ENCODE assay signal across 9 mouse cellular contexts in genomic region chr11:116807938-116808606, GRCm38 (mm10). TPM values are rescaled to one million over a fixed set of nuclear protein-coding genes. Genes with fewer than 3 reads are reported as not detected.
A peak's percentile ranks its signal among the peaks of the same experiment; 100 is the strongest.
DNase-seq lines count a peak whose midpoint lies in the region; ATAC-seq and TF ChIP-seq lines count a peak whose summit lies in the region.
"Had no signal": no experiment of that assay in that cellular context is flagged by ENCODE, and none has a peak within 500 bp of the region (broad histone marks: within the 10 kb centered on the region; RNA-seq: fewer than 3 reads in every experiment).

No protein-coding gene starts in this region.

- peaks cover 12% of the 10 kb centered on the region for H3K27me3 ChIP-seq in E14TG2a.4 (ENCODE audit: insufficient read depth, low read length)
- peaks cover 6% of the 10 kb centered on the region; the same call in 1 of the 2 replicates for H3K27me3 ChIP-seq in heart, embryonic 13.5 days (replicated peaks)

- TF ChIP-seq POLR2A in olfactory bulb, adult 2 months (IDR thresholded peaks at IDR 0.05; ENCODE audit: insufficient read depth, low read depth, low read length): no peak

- H3K4me3 ChIP-seq in E14TG2a.4 (replicated peaks; ENCODE audit: low read length): peak overlapping the region; percentile 23; the same call in 1 of the 2 replicates
- no peak overlapping the region for H3K4me3 ChIP-seq in heart, embryonic 13.5 days
- H3K4me3 ChIP-seq in olfactory bulb, adult 2 months (ENCODE audit: insufficient read depth, low read depth, low read length): no peak overlapping the region
- H3K4me3 ChIP-seq: liver, embryonic 15.5 days had no signal

- H3K9me3 ChIP-seq in E14TG2a.4 (ENCODE audit: low read length): no peaks in the 10 kb centered on the region
- H3K9me3 ChIP-seq in heart, embryonic 13.5 days: no peaks in the 10 kb centered on the region
- H3K9me3 ChIP-seq: liver, embryonic 15.5 days had no signal

- DNase-seq in brain, adult 2 months (ENCODE audit: low read depth, low spot score): peak; percentile 93
- peak; percentile 88 to 92 for DNase-seq in kidney, postnatal 36 days
- DNase-seq in lung, adult 18-20 months: peak; percentile 83 to 88
- DNase-seq in thymus, postnatal 10 days (ENCODE audit: low spot score in 2 of 2): peak; percentile 64 to 83

- H3K36me3 ChIP-seq in E14TG2a.4 (ENCODE audit: insufficient read depth, low read length): no peaks in the 10 kb centered on the region
- peaks cover 3% of the 10 kb centered on the region; the same call in 1 of the 2 replicates for H3K36me3 ChIP-seq in heart, embryonic 13.5 days
- H3K36me3 ChIP-seq: liver, embryonic 15.5 days had no signal

- 0 out of 2 replicates have a peak, but pooled peaks have one; percentile 53 for ATAC-seq in erythroid progenitor cell, adult 5-6 weeks (replicated peaks; ENCODE audit: low FRiP score, poor library complexity, severe bottlenecking)
- ATAC-seq in heart, embryonic 13.5 days (ENCODE audit: extremely low read depth, insufficient number of reproducible peaks, low FRiP score, low TSS enrichment): no peak

- H3K27ac ChIP-seq in heart, embryonic 13.5 days (replicated peaks): peak overlapping the region; percentile 77
- no peak overlapping the region for H3K27ac ChIP-seq in olfactory bulb, adult 2 months (ENCODE audit: insufficient read depth, low read depth, low read length)
- H3K27ac ChIP-seq: liver, embryonic 15.5 days had no signal

- no peak overlapping the region for H3K4me2 ChIP-seq in heart, embryonic 13.5 days
- H3K4me2 ChIP-seq: liver, embryonic 15.5 days had no signal

- peaks cover 56% of the 10 kb centered on the region for H3K4me1 ChIP-seq in E14TG2a.4 (replicated peaks; ENCODE audit: low read depth, low read length)
- peaks cover 43% of the 10 kb centered on the region for H3K4me1 ChIP-seq in heart, embryonic 13.5 days
- peaks cover 33% of the 10 kb centered on the region for H3K4me1 ChIP-seq in olfactory bulb, adult 2 months (ENCODE audit: control insufficient read depth, insufficient read depth, low read length)

- 21% methylated on average over 7 of the region's 7 CpGs for WGBS in heart, embryonic 13.5 days
- WGBS in olfactory bulb, adult 2 months: 24% methylated on average over 7 of the region's 7 CpGs

- TF ChIP-seq CTCF in E14TG2a.4 (conservative IDR thresholded peaks at IDR 0.05; ENCODE audit: low read length): peak; percentile 81
- TF ChIP-seq CTCF in olfactory bulb, adult 2 months (IDR thresholded peaks at IDR 0.05; ENCODE audit: insufficient read depth, low read depth, low read length): peak; percentile 79

- H3K9ac ChIP-seq in heart, embryonic 13.5 days: peak overlapping the region; percentile 48; the same call in 1 of the 2 replicates
- H3K9ac ChIP-seq: liver, embryonic 15.5 days had no signal

RNA-seq across cellular contexts. Expression of gene Mxra7, which starts 19.8 kb away (rescaled TPM):
- not detected in 2 replicates for total RNA-seq in erythroid progenitor cell, adult 5-6 weeks (2015; ENCODE audit: low replicate concordance)
- 0.13 TPM in 1 of 2 replicates, not detected in the other for total RNA-seq in erythroid progenitor cell, adult 5-6 weeks (2017; ENCODE audit: low replicate concordance)
- polyA plus RNA-seq in heart, embryonic 13.5 days (2015; fragmentation: Nextera tagmentation; extraction: Ambion mirVana): 18.4 and 19.3 TPM in 2 replicates
- polyA plus RNA-seq in olfactory bulb, adult 2 months (2012; ENCODE audit: insufficient read depth, insufficient read length, low replicate concordance, missing spikeins): not detected in 2 replicates

RNA-seq across cellular contexts. Expression of gene St6galnac1, which starts 32.8 kb away (rescaled TPM):
- total RNA-seq in erythroid progenitor cell, adult 5-6 weeks (2015; ENCODE audit: low replicate concordance): not detected in 2 replicates
- total RNA-seq in erythroid progenitor cell, adult 5-6 weeks (2017; ENCODE audit: low replicate concordance): not detected in 2 replicates
- polyA plus RNA-seq in heart, embryonic 13.5 days (2015; fragmentation: Nextera tagmentation; extraction: Ambion mirVana): not detected in 2 replicates
- not detected in 2 replicates for polyA plus RNA-seq in olfactory bulb, adult 2 months (2012; ENCODE audit: insufficient read depth, insufficient read length, low replicate concordance, missing spikeins)
- polyA plus RNA-seq: liver, embryonic 15.5 days had no signal

RNA-seq across cellular contexts. Expression of gene Mettl23, which starts 35.0 kb away (rescaled TPM):
- 27.4 and 60.4 TPM in 2 replicates for total RNA-seq in erythroid progenitor cell, adult 5-6 weeks (2015; ENCODE audit: low replicate concordance)
- total RNA-seq in erythroid progenitor cell, adult 5-6 weeks (2017; ENCODE audit: low replicate concordance): 17.8 and 18.4 TPM in 2 replicates
- 63.8 and 68.8 TPM in 2 replicates for polyA plus RNA-seq in heart, embryonic 13.5 days (2015; fragmentation: Nextera tagmentation; extraction: Ambion mirVana)
- not detected in 2 replicates for polyA plus RNA-seq in olfactory bulb, adult 2 months (2012; ENCODE audit: insufficient read depth, insufficient read length, low replicate concordance, missing spikeins)

RNA-seq across cellular contexts. Expression of gene Jmjd6, which starts 35.2 kb away (rescaled TPM):
- total RNA-seq in erythroid progenitor cell, adult 5-6 weeks (2015; ENCODE audit: low replicate concordance): 5.4 and 18.0 TPM in 2 replicates
- 5.1 and 10.8 TPM in 2 replicates for total RNA-seq in erythroid progenitor cell, adult 5-6 weeks (2017; ENCODE audit: low replicate concordance)
- polyA plus RNA-seq in heart, embryonic 13.5 days (2015; fragmentation: Nextera tagmentation; extraction: Ambion mirVana): 61.7 and 75.3 TPM in 2 replicates
- polyA plus RNA-seq in olfactory bulb, adult 2 months (2012; ENCODE audit: insufficient read depth, insufficient read length, low replicate concordance, missing spikeins): not detected in 2 replicates

RNA-seq across cellular contexts. Expression of gene Mfsd11, which starts 44.2 kb away (rescaled TPM):
- total RNA-seq in erythroid progenitor cell, adult 5-6 weeks (2015; ENCODE audit: low replicate concordance): 6.8 and 34.8 TPM in 2 replicates
- total RNA-seq in erythroid progenitor cell, adult 5-6 weeks (2017; ENCODE audit: low replicate concordance): 7.6 and 15.8 TPM in 2 replicates
- polyA plus RNA-seq in heart, embryonic 13.5 days (2015; fragmentation: Nextera tagmentation; extraction: Ambion mirVana): 32.2 and 35.5 TPM in 2 replicates
- not detected in 2 replicates for polyA plus RNA-seq in olfactory bulb, adult 2 months (2012; ENCODE audit: insufficient read depth, insufficient read length, low replicate concordance, missing spikeins)

Comparison
In these comparisons a context has a peak if more than half of its experiments do, and no peak if none do; other contexts are left out.
1. RNA of gene Mxra7, which starts 19.8 kb away (polyA plus RNA-seq): 18.4 to 19.3 TPM in heart, embryonic 13.5 days; not detected in olfactory bulb, adult 2 months; every median in the first group is over 10 times any median in the second.
2. RNA of gene Mettl23, which starts 35.0 kb away (polyA plus RNA-seq): 63.8 to 68.8 TPM in heart, embryonic 13.5 days; not detected in olfactory bulb, adult 2 months; every median in the first group is over 10 times any median in the second.
3. Peak in every context shown above with its lines, with median percentiles within 50 percentile points of each other: DNase-seq.